Mouse (Mus musculus): ENCODE data around the gene Rassf5. TPM values are rescaled to one million over a fixed set of nuclear protein-coding genes. Genes with fewer than 3 reads are reported as not detected.
A peak's percentile ranks its signal among the peaks of the same experiment; 100 is the strongest.

The Rassf5 gene
- polyA plus RNA-seq, 1 experiment from 2014 or later = 4.0 TPM

GRCm38 (mm10) chr1:131223345-131223744, 21.7 kb downstream of the Rassf5 start:
- Histone ChIP-seq H3K4me2 (ENCODE audit: low read length) (no peak overlapping the region), H3K4me3 (ENCODE audit: low read depth, low read length) (no peak overlapping the region), H3K27ac (ENCODE audit: low read length) (no peak overlapping the region), H3K27me3 (ENCODE audit: control insufficient read depth, insufficient read depth, low read depth, low read length) (no peaks in the 10 kb centered on the region), H3K4me1 (ENCODE audit: control insufficient read depth, insufficient read depth, low read length) (no peaks in the 10 kb centered on the region), H3K36me3 (ENCODE audit: control insufficient read depth, insufficient read depth, low read length) (no peaks in the 10 kb centered on the region), H3K9me3 (replicated peaks; ENCODE audit: control insufficient read depth, low read length, poor library complexity, severe bottlenecking) (no peaks in the 10 kb centered on the region), H3K9ac (ENCODE audit: low read depth, low read length) (no peak overlapping the region)
- 94% methylated on average over 2 of the region's 2 CpGs for WGBS
- no peak for ATAC-seq

GRCm38 (mm10) chr1:131221822-131222590, 23.1 kb downstream of the Rassf5 start:
- Histone ChIP-seq H3K4me3 (ENCODE audit: low read depth, low read length) (no peak overlapping the region), H3K4me2 (ENCODE audit: low read length) (no peak overlapping the region), H3K9me3 (replicated peaks; ENCODE audit: control insufficient read depth, low read length, poor library complexity, severe bottlenecking) (no peaks in the 10 kb centered on the region), H3K36me3 (ENCODE audit: control insufficient read depth, insufficient read depth, low read length) (no peaks in the 10 kb centered on the region), H3K27me3 (ENCODE audit: control insufficient read depth, insufficient read depth, low read depth, low read length) (no peaks in the 10 kb centered on the region), H3K9ac (ENCODE audit: low read depth, low read length) (no peak overlapping the region), H3K27ac (ENCODE audit: low read length) (no peak overlapping the region), H3K4me1 (ENCODE audit: control insufficient read depth, insufficient read depth, low read length) (no peaks in the 10 kb centered on the region)
- 92% methylated on average over 13 of the region's 13 CpGs for WGBS
- ATAC-seq = no peak

- Histone ChIP-seq H3K27ac (ENCODE audit: low read length) (no peak overlapping the region), H3K9ac (ENCODE audit: low read depth, low read length) (no peak overlapping the region), H3K4me1 (ENCODE audit: control insufficient read depth, insufficient read depth, low read length) (no peaks in the 10 kb centered on the region), H3K27me3 (ENCODE audit: control insufficient read depth, insufficient read depth, low read depth, low read length) (no peaks in the 10 kb centered on the region), H3K36me3 (ENCODE audit: control insufficient read depth, insufficient read depth, low read length) (no peaks in the 10 kb centered on the region), H3K4me2 (ENCODE audit: low read length) (no peak overlapping the region), H3K4me3 (ENCODE audit: low read depth, low read length) (no peak overlapping the region), H3K9me3 (replicated peaks; ENCODE audit: control insufficient read depth, low read length, poor library complexity, severe bottlenecking) (no peaks in the 10 kb centered on the region)
- 90% methylated on average over 11 of the region's 11 CpGs for WGBS
- ATAC-seq = no peak
Measured at GRCm38 (mm10) chr1:131218933-131219332, 26.1 kb downstream of the Rassf5 start.

GRCm38 (mm10) chr1:131213361-131213760, 31.7 kb downstream of the Rassf5 start:
- Histone ChIP-seq H3K27ac (ENCODE audit: low read length) (no peak overlapping the region), H3K36me3 (ENCODE audit: control insufficient read depth, insufficient read depth, low read length) (no peaks in the 10 kb centered on the region), H3K4me3 (ENCODE audit: low read depth, low read length) (no peak overlapping the region), H3K9ac (ENCODE audit: low read depth, low read length) (no peak overlapping the region), H3K4me1 (ENCODE audit: control insufficient read depth, insufficient read depth, low read length) (no peaks in the 10 kb centered on the region), H3K4me2 (ENCODE audit: low read length) (no peak overlapping the region), H3K9me3 (replicated peaks; ENCODE audit: control insufficient read depth, low read length, poor library complexity, severe bottlenecking) (no peaks in the 10 kb centered on the region), H3K27me3 (ENCODE audit: control insufficient read depth, insufficient read depth, low read depth, low read length) (no peaks in the 10 kb centered on the region)
- 82% methylated on average over 6 of the region's 6 CpGs for WGBS
- ATAC-seq = no peak

GRCm38 (mm10) chr1:131212956-131213355, 32.1 kb downstream of the Rassf5 start:
- Histone ChIP-seq H3K4me1 (ENCODE audit: control insufficient read depth, insufficient read depth, low read length) (no peaks in the 10 kb centered on the region), H3K9me3 (replicated peaks; ENCODE audit: control insufficient read depth, low read length, poor library complexity, severe bottlenecking) (no peaks in the 10 kb centered on the region), H3K27ac (ENCODE audit: low read length) (no peak overlapping the region), H3K9ac (ENCODE audit: low read depth, low read length) (no peak overlapping the region), H3K4me3 (ENCODE audit: low read depth, low read length) (no peak overlapping the region), H3K36me3 (ENCODE audit: control insufficient read depth, insufficient read depth, low read length) (no peaks in the 10 kb centered on the region), H3K4me2 (ENCODE audit: low read length) (no peak overlapping the region), H3K27me3 (ENCODE audit: control insufficient read depth, insufficient read depth, low read depth, low read length) (no peaks in the 10 kb centered on the region)
- ATAC-seq = no peak
- WGBS = 89% methylated on average over 5 of the region's 5 CpGs

GRCm38 (mm10) chr1:131211655-131212054, 33.4 kb downstream of the Rassf5 start:
- Histone ChIP-seq H3K27ac (ENCODE audit: low read length) (no peak overlapping the region), H3K4me2 (ENCODE audit: low read length) (no peak overlapping the region), H3K36me3 (ENCODE audit: control insufficient read depth, insufficient read depth, low read length) (no peaks in the 10 kb centered on the region), H3K4me1 (ENCODE audit: control insufficient read depth, insufficient read depth, low read length) (no peaks in the 10 kb centered on the region), H3K9me3 (replicated peaks; ENCODE audit: control insufficient read depth, low read length, poor library complexity, severe bottlenecking) (no peaks in the 10 kb centered on the region), H3K4me3 (ENCODE audit: low read depth, low read length) (no peak overlapping the region), H3K27me3 (ENCODE audit: control insufficient read depth, insufficient read depth, low read depth, low read length) (no peaks in the 10 kb centered on the region), H3K9ac (ENCODE audit: low read depth, low read length) (no peak overlapping the region)
- 94% methylated on average over 1 of the region's 1 CpGs for WGBS
- no peak for ATAC-seq

GRCm38 (mm10) chr1:131209971-131210426, 35.1 kb downstream of the Rassf5 start:
- H3K4me1 ChIP-seq (ENCODE audit: control insufficient read depth, insufficient read depth, low read length) = no peaks in the 10 kb centered on the region
- no peaks in the 10 kb centered on the region for H3K36me3 ChIP-seq (ENCODE audit: control insufficient read depth, insufficient read depth, low read length)
- no peaks in the 10 kb centered on the region for H3K9me3 ChIP-seq (replicated peaks; ENCODE audit: control insufficient read depth, low read length, poor library complexity, severe bottlenecking)
- H3K4me2 ChIP-seq (ENCODE audit: low read length) = no peak overlapping the region
- H3K27ac ChIP-seq (ENCODE audit: low read length) = 0 out of 2 replicates have a peak overlapping the region, but pooled peaks have one; percentile 12
- no peak for ATAC-seq
- no peak overlapping the region for H3K9ac ChIP-seq (ENCODE audit: low read depth, low read length)
- no peaks in the 10 kb centered on the region for H3K27me3 ChIP-seq (ENCODE audit: control insufficient read depth, insufficient read depth, low read depth, low read length)
- no peak overlapping the region for H3K4me3 ChIP-seq (ENCODE audit: low read depth, low read length)
- 59% methylated on average over 8 of the region's 8 CpGs for WGBS

GRCm38 (mm10) chr1:131208800-131209199, 36.3 kb downstream of the Rassf5 start:
- WGBS = 60% methylated on average over 6 of the region's 6 CpGs
- no peak overlapping the region for H3K4me2 ChIP-seq (ENCODE audit: low read length)
- no peaks in the 10 kb centered on the region for H3K9me3 ChIP-seq (replicated peaks; ENCODE audit: control insufficient read depth, low read length, poor library complexity, severe bottlenecking)
- H3K4me1 ChIP-seq (ENCODE audit: control insufficient read depth, insufficient read depth, low read length) = no peaks in the 10 kb centered on the region
- H3K27me3 ChIP-seq (ENCODE audit: control insufficient read depth, insufficient read depth, low read depth, low read length) = no peaks in the 10 kb centered on the region
- no peak; the same call in 1 of the 2 replicates for ATAC-seq
- H3K27ac ChIP-seq (ENCODE audit: low read length) = no peak overlapping the region
- 0 out of 2 replicates have a peak overlapping the region, but pooled peaks have one; percentile 10 for H3K9ac ChIP-seq (ENCODE audit: low read depth, low read length)
- H3K4me3 ChIP-seq (ENCODE audit: low read depth, low read length) = no peak overlapping the region
- H3K36me3 ChIP-seq (ENCODE audit: control insufficient read depth, insufficient read depth, low read length) = no peaks in the 10 kb centered on the region

- Histone ChIP-seq H3K36me3 (ENCODE audit: control insufficient read depth, insufficient read depth, low read length) (no peaks in the 10 kb centered on the region), H3K27me3 (ENCODE audit: control insufficient read depth, insufficient read depth, low read depth, low read length) (no peaks in the 10 kb centered on the region), H3K27ac (ENCODE audit: low read length) (no peak overlapping the region), H3K9me3 (replicated peaks; ENCODE audit: control insufficient read depth, low read length, poor library complexity, severe bottlenecking) (no peaks in the 10 kb centered on the region), H3K4me3 (ENCODE audit: low read depth, low read length) (no peak overlapping the region), H3K4me2 (ENCODE audit: low read length) (no peak overlapping the region), H3K4me1 (ENCODE audit: control insufficient read depth, insufficient read depth, low read length) (no peaks in the 10 kb centered on the region), H3K9ac (ENCODE audit: low read depth, low read length) (no peak overlapping the region)
- 90% methylated on average over 5 of the region's 5 CpGs for WGBS
- no peak for ATAC-seq
Measured at GRCm38 (mm10) chr1:131208081-131208480, 37.0 kb downstream of the Rassf5 start.
